Mouse (Mus musculus) limb, embryonic 11.5 days (tissue): Measurements from ENCODE around the gene Tm7sf2. TPM values are rescaled to one million over a fixed set of nuclear protein-coding genes. Genes with fewer than 3 reads are reported as not detected.

ENCODE experiments used
- ATAC-seq: fragments of 200-750 bp; cut with Nextera tagmentation; 2 replicates; pipeline ENCODE4 v1.8.0; 2017; ENCODE audit warnings: low read depth; ENCODE audit not compliant: insufficient number of reproducible peaks, low FRiP score, low TSS enrichment
- DNase-seq: peaks from one replicate; pipeline ENCODE4 v3.0.0-alpha.2; 2015; ENCODE audit warnings: low spot score
- H3K27ac ChIP-seq: fragments of 300-500 bp; sonication (generic); replicated peaks from 2 replicates; pipeline ENCODE4 v1.5.1; 2014; ENCODE audit warnings: low read depth, mild to moderate bottlenecking, low read length
- H3K27me3 ChIP-seq: fragments of 300-500 bp; sonication (generic); 2 replicates; pipeline ENCODE4 v1.6.1; 2014; ENCODE audit warnings: mild to moderate bottlenecking, low read length, mixed read lengths; ENCODE audit not compliant: control insufficient read depth, insufficient read depth
- H3K36me3 ChIP-seq: fragments of 300-500 bp; sonication (generic); 2 replicates; pipeline ENCODE4 v1.6.1; 2014; ENCODE audit warnings: mild to moderate bottlenecking, low read length, moderate library complexity, mixed read lengths; ENCODE audit not compliant: control insufficient read depth, insufficient read depth
- H3K4me1 ChIP-seq: fragments of 300-500 bp; sonication (generic); 2 replicates; pipeline ENCODE4 v1.6.1; 2014; ENCODE audit warnings: low read length, mixed read lengths; ENCODE audit not compliant: control insufficient read depth, insufficient read depth
- H3K4me2 ChIP-seq: fragments of 300-500 bp; sonication (generic); 2 replicates; pipeline ENCODE4 v1.6.1; 2014; ENCODE audit warnings: low read depth, mild to moderate bottlenecking, moderate library complexity; ENCODE audit not compliant: severe bottlenecking
- H3K4me3 ChIP-seq: fragments of 300-500 bp; sonication (generic); 2 replicates; pipeline ENCODE4 v1.5.1; 2014; ENCODE audit warnings: low read depth, low read length
- H3K9ac ChIP-seq: fragments of 300-500 bp; sonication (generic); 2 replicates; pipeline ENCODE4 v1.6.1; 2014; ENCODE audit warnings: mild to moderate bottlenecking, low read length
- H3K9me3 ChIP-seq: fragments of 300-500 bp; sonication (generic); 2 replicates; pipeline ENCODE4 v1.6.1; 2016; ENCODE audit warnings: low read length; ENCODE audit not compliant: control insufficient read depth
- WGBS: fragments of 180-500 bp; shearing (Covaris S2); extraction: QIAGEN DNeasy Blood & Tissue Kit; methylation state at CpG from one replicate; pipeline ENCODE4 v1.1.7; 2014; 5-methylcytosine and 5-hydroxymethylcytosine counted together
- polyA plus RNA-seq: library from polyadenylated mRNA; unstranded; fragments of >200 nt; fragmentation: Nextera tagmentation; extraction: Ambion mirVana; gene quantifications from 2 replicates; pipeline ENCODE4 v1.2.1, GENCODE M21; 2014

Tm7sf2 gene
- polyA plus RNA-seq, 1 experiment from 2014 or later = 21.6 TPM

DNA sequence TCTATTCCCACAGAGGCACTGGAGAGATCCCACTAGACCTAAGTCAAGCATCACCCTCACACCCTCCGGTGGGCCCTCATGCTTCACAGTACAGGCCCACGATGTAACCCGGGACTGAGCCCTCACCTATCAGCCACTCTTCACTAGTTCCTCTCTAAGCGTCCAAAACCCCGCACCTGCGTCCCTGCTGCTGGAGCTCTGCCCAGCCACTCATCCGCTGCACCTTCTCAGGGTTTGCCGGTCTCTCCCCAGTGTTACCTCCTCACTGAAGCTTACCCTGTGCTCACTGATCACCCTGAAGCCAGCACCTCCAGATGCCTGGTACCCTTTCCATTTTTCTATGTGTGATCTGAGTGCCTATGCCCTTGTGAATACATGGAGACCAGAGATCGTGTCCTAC, 25.9 kb downstream of the Tm7sf2 start:
- DNase-seq (no peak), ATAC-seq (no peak)
- Histone ChIP-seq H3K9ac (no peak overlapping the region), H3K9me3 (no peaks in the 10 kb centered on the region), H3K4me1 (peaks cover 3% of the 10 kb centered on the region; the same call in 1 of the 2 replicates), H3K4me3 (no peak overlapping the region), H3K27me3 (no peaks in the 10 kb centered on the region), H3K4me2 (no peak overlapping the region), H3K36me3 (no peaks in the 10 kb centered on the region), H3K27ac (no peak overlapping the region)
- WGBS = 82% methylated on average over 9 of the region's 9 CpGs

DNA sequence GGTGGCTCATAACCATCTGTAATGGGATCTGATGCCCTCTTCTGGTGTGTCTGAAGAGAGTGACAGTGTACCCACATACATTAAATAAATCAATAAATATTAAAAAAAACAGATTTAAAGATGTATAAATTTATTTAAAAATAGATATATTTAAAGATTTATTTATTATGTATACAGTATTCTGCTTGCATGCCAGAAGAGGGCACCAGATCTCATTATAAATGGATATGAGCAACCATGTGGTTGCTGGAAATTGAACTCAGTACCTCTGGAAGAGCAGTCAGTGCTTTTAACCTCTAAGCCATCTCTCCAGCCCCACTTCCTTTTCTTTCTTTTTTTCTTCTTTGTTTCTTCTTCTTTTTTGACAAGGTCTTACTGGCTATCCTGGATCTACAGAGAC, 28.2 kb downstream of the Tm7sf2 start:
- Histone ChIP-seq H3K27ac (no peak overlapping the region), H3K36me3 (no peaks in the 10 kb centered on the region), H3K9me3 (no peaks in the 10 kb centered on the region), H3K4me3 (no peak overlapping the region), H3K4me1 (no peaks in the 10 kb centered on the region), H3K4me2 (no peak overlapping the region), H3K9ac (no peak overlapping the region), H3K27me3 (no peaks in the 10 kb centered on the region)
- no peak for DNase-seq
- ATAC-seq = no peak

DNA sequence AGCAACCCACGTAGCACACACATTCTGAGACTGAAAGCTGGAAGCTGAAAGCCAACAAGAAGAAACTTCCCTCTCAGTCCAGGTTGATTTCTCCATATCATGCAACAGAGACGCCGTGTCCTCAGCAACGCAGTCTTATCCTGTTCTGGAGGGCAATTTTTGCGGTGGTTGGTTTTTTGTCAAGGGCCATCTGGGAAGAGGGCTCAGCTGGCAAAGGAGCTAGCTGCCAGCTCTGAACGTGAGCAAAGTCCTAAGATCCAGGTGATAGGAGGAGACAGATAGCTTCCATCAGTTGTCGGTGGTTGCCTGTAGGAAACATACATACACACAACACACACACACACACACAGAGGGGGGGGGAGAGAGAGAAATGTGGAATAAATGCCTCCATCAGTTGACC, 29.8 kb downstream of the Tm7sf2 start:
- Histone ChIP-seq H3K4me3 (no peak overlapping the region), H3K9ac (no peak overlapping the region), H3K4me1 (no peaks in the 10 kb centered on the region), H3K27ac (no peak overlapping the region), H3K27me3 (no peaks in the 10 kb centered on the region), H3K4me2 (no peak overlapping the region), H3K36me3 (no peaks in the 10 kb centered on the region), H3K9me3 (no peaks in the 10 kb centered on the region)
- WGBS = 83% methylated on average over 7 of the region's 7 CpGs
- ATAC-seq (no peak), DNase-seq (no peak)

DNA sequence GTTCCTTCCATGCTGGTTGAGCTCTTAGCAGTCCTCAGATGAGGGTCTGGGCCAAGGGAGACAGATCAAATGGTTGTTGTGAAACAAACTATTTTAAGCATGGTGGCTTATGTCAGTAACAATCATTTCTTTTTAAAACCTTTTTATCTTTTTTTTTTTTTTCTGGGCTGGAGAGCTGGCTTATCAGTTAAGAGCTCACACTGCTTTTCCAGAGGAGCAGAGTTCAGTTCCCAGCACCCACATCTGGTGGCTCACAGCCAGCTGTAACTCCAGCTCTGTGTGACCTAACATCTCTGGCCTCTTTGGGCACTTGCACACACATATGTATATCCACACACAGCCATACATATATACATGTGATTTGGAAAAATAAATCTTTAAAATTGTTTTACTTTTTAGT, 30.5 kb downstream of the Tm7sf2 start:
- H3K27me3 ChIP-seq = no peaks in the 10 kb centered on the region
- H3K4me1 ChIP-seq = no peaks in the 10 kb centered on the region
- no peak overlapping the region for H3K9ac ChIP-seq
- H3K4me3 ChIP-seq = no peak overlapping the region
- H3K36me3 ChIP-seq = no peaks in the 10 kb centered on the region
- ATAC-seq (no peak), DNase-seq (no peak)
- H3K4me2 ChIP-seq = no peak overlapping the region
- no peak overlapping the region for H3K27ac ChIP-seq
- H3K9me3 ChIP-seq = no peaks in the 10 kb centered on the region

DNA sequence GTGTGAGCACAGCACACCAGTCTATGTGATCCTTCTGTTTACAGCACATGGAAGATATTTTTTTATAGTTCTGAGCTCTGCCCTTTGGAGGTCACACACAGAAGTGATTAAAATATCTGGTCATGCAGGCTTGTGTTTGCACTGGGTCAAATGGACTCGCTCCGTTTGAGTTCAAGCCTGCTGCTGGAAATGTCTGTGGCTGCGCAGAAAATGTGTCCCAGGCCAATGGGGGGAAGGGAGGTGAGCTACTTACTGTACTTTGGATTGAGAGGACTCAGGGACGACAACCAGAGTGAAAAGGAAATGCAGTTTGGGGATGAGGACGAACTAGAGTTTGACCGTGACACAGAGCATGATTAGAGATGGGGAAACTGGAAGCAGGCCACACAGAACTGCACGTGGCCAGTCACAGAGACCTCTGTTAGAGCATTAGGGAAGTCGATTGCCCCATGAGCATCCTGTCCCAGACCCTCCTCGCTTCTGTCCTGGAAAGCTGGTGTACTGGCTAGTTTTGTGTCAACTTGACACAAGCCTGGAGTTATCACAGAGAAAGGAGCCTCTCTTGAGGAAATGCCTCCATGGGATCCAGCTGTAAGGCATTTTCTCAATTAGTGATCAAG, 32.1 kb downstream of the Tm7sf2 start:
- Histone ChIP-seq H3K4me1 (no peaks in the 10 kb centered on the region), H3K9me3 (no peaks in the 10 kb centered on the region), H3K36me3 (no peaks in the 10 kb centered on the region), H3K27ac (no peak overlapping the region), H3K27me3 (no peaks in the 10 kb centered on the region), H3K4me2 (no peak overlapping the region), H3K4me3 (no peak overlapping the region), H3K9ac (no peak overlapping the region)
- DNase-seq = no peak
- WGBS = 77% methylated on average over 9 of the region's 9 CpGs
- no peak for ATAC-seq

DNA sequence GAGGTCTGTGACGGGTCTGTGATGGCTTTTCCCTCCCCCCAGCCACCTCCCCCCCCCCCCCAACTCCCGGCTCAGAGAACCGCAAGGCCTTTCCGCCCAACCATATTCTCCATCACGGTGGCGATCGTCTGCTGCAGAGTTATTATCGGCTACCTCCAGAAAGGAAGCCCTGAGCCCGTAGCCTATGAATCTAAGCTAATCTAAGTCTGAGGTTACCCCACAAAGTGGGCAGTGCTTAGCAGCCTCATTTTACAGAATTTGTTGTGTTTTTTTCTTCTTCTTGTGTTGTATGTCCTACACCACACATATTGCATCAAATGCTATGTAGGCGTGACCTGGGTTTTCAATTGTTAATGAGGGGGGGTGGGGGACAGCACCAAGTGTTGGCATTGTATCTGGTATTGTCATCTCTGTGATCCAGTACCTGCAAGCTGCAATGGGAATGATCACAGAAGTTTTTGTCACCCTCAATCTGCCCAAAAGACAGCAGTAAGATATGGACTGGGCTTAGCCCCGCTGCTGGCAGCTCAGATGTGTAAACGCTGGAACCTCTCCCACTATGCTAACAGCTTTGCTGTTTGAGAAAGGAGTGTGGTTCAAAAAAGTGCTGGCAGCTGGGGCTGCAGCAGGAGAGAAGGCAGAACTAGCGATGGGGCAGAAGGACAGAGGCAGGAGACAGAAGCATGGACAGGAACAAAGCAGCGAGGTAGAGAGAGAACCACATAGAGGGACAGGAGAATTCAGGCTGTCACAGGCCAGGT, 37.5 kb downstream of the Tm7sf2 start:
- no peak overlapping the region for H3K4me2 ChIP-seq
- H3K4me1 ChIP-seq = no peaks in the 10 kb centered on the region
- no peaks in the 10 kb centered on the region for H3K9me3 ChIP-seq
- H3K27ac ChIP-seq = no peak overlapping the region
- H3K4me3 ChIP-seq = no peak overlapping the region
- H3K36me3 ChIP-seq = no peaks in the 10 kb centered on the region
- 77% methylated on average over 14 of the region's 14 CpGs for WGBS
- H3K9ac ChIP-seq = no peak overlapping the region
- ATAC-seq (no peak), DNase-seq (no peak)
- H3K27me3 ChIP-seq = no peaks in the 10 kb centered on the region

DNA sequence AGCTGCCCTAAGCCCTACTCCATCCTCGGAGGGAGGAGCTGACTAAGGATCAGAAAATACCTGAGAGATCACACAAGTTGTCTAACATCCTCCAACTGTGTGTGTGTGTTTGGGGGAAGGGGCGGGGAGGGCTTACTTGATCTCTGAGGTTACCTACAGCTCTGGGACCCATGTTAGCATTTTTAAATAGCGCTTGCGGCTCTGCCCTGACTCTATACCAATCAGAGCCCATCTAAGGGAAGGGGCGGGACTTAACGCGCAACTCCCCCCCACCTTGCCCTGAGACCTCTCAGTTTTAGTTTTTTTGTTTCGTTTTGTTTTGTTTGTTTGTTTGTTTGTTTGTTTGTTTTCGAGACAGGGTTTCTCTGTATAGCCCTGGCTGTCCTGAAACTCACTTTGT, 38.7 kb downstream of the Tm7sf2 start:
- H3K27me3 ChIP-seq = no peaks in the 10 kb centered on the region
- no peaks in the 10 kb centered on the region for H3K36me3 ChIP-seq
- no peaks in the 10 kb centered on the region for H3K9me3 ChIP-seq
- H3K9ac ChIP-seq = no peak overlapping the region
- WGBS = 80% methylated on average over 9 of the region's 9 CpGs
- ATAC-seq = no peak
- no peak overlapping the region for H3K4me2 ChIP-seq
- H3K4me3 ChIP-seq = no peak overlapping the region
- no peaks in the 10 kb centered on the region for H3K4me1 ChIP-seq
- no peak overlapping the region for H3K27ac ChIP-seq
- DNase-seq = no peak

DNA sequence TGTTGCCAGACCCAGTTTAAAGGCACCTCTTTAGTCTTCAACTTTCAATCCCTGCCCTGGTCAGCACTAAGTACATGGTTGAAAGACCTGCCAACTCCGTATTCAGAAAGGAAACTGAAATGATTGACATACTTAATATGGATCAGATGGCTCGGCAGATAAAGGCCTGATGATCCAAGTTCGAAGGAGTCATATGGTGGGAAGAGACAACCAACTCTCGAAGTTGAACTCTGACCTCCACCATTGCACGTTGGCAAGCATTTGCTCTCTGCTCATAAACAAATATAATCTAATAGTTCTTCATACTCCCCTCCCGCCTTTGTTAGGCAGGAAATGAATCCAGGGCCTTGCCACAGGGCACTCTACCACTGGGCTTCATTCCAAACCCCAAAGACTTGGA, 39.2 kb downstream of the Tm7sf2 start:
- Histone ChIP-seq H3K27me3 (no peaks in the 10 kb centered on the region), H3K27ac (no peak overlapping the region), H3K4me1 (no peaks in the 10 kb centered on the region), H3K9ac (no peak overlapping the region), H3K4me3 (no peak overlapping the region), H3K9me3 (no peaks in the 10 kb centered on the region), H3K36me3 (no peaks in the 10 kb centered on the region), H3K4me2 (no peak overlapping the region)
- 89% methylated on average over 6 of the region's 6 CpGs for WGBS
- DNase-seq (no peak), ATAC-seq (no peak)

DNA sequence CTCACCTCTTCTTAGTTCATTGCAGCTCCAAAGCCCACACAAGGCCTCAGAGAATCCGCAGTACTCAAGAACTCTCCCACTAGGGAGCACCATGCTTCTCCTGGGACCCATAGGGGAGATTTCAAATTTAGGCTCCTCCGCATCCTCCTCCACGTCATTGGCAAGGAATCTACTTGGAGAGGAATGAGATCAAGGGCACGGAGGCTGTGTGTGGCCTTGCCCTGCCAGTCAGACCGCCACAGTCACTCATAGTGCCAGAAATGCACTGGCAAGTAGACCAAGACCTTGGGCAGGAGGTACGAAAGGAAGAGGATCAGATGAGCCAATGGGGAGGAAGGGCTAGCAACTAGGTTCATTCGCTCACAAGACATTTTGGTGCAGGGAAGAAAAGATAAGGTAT, 44.2 kb downstream of the Tm7sf2 start:
- ATAC-seq (no peak), DNase-seq (no peak)
- no peaks in the 10 kb centered on the region for H3K27me3 ChIP-seq
- H3K4me3 ChIP-seq = no peak overlapping the region
- no peaks in the 10 kb centered on the region for H3K4me1 ChIP-seq
- H3K9me3 ChIP-seq = no peaks in the 10 kb centered on the region
- H3K4me2 ChIP-seq = no peak overlapping the region
- H3K9ac ChIP-seq = no peak overlapping the region
- H3K36me3 ChIP-seq = no peaks in the 10 kb centered on the region
- no peak overlapping the region for H3K27ac ChIP-seq
- WGBS = 89% methylated on average over 7 of the region's 7 CpGs
